Mouse (Mus musculus) olfactory bulb, adult 2 months (tissue): Measurements from ENCODE around the gene Tmem190.

Source experiments
- CTCF ChIP-seq: fragments of 200-500 bp; IDR thresholded peaks from 2 replicates; pipeline ENCODE4 v1.5.1; 2012; ENCODE audit warnings: low read depth, mild to moderate bottlenecking, low read length, moderate library complexity; ENCODE audit not compliant: insufficient read depth
- POLR2A ChIP-seq: fragments of 200-500 bp; IDR thresholded peaks from 2 replicates; pipeline ENCODE4 v1.6.1; 2012; ENCODE audit warnings: mild to moderate bottlenecking, low read depth, low read length, moderate library complexity; ENCODE audit not compliant: insufficient read depth

DNA sequence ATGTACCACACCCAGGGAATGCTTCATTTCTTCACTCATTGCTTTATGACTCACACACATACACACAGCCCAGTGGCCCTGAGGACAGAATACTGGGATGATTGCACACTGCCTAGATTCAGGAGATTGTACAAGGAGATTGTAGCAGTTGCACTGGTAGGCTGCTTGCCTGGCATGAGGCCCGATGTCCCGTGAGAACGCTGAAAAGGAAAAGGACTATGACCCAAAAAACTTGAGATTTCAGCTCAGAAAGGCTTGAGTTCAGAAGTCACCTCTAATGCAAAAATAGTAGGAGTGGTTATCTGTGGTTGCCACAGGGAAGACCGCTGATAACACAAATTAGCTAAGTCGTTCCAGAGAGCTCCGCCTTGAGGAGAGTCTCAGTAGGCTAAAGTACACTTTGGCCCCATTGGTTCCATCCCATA lies 49.8 kb upstream of the Tmem190 start:
- TF ChIP-seq CTCF (no peak), POLR2A (no peak)
